Mouse (Mus musculus) stomach, postnatal 0 days (tissue): ENCODE measurements around the gene Arhgap22. TPM values are rescaled to one million over a fixed set of nuclear protein-coding genes. Genes with fewer than 3 reads are reported as not detected.
A peak's percentile ranks its signal among the peaks of the same experiment; 100 is the strongest.

Experiments
- ATAC-seq: fragments of 200-750 bp; cut with Nextera tagmentation; 2 replicates; pipeline ENCODE4 v1.8.0; 2017; ENCODE audit not compliant: low FRiP score, low TSS enrichment
- DNase-seq: peaks from one replicate; pipeline ENCODE4 v3.0.0-alpha.2; 2016; ENCODE audit warnings: low spot score
- H3K27ac ChIP-seq: fragments of 300-500 bp; sonication (generic); replicated peaks from 2 replicates; pipeline ENCODE4 v1.5.1; 2014; ENCODE audit warnings: mild to moderate bottlenecking, control low read depth
- H3K27me3 ChIP-seq: fragments of 300-500 bp; sonication (generic); 2 replicates; pipeline ENCODE4 v1.6.1; 2014; ENCODE audit warnings: low read length; ENCODE audit not compliant: control insufficient read depth, insufficient read depth
- H3K36me3 ChIP-seq: fragments of 300-500 bp; sonication (generic); 2 replicates; pipeline ENCODE4 v1.6.1; 2014; ENCODE audit warnings: low read length, mixed read lengths; ENCODE audit not compliant: control insufficient read depth, insufficient read depth
- H3K4me1 ChIP-seq: fragments of 300-500 bp; sonication (generic); replicated peaks from 2 replicates; pipeline ENCODE4 v1.6.1; 2014; ENCODE audit warnings: antibody characterized with exemption; ENCODE audit not compliant: control insufficient read depth, insufficient read depth
- H3K4me2 ChIP-seq: fragments of 300-500 bp; sonication (generic); replicated peaks from 2 replicates; pipeline ENCODE4 v1.6.1; 2014; ENCODE audit warnings: low read depth, mild to moderate bottlenecking, control low read depth, moderate library complexity
- H3K4me3 ChIP-seq: fragments of 300-500 bp; sonication (generic); 2 replicates; pipeline ENCODE4 v1.5.1; 2014; ENCODE audit warnings: low read depth, low read length, control low read depth
- H3K9ac ChIP-seq: fragments of 300-500 bp; sonication (generic); 2 replicates; pipeline ENCODE4 v1.6.1; 2014; ENCODE audit warnings: mild to moderate bottlenecking, low read length, control low read depth, mixed read lengths
- H3K9me3 ChIP-seq: fragments of 300-500 bp; sonication (generic); 2 replicates; pipeline ENCODE4 v1.6.1; 2016; ENCODE audit warnings: low read length; ENCODE audit not compliant: control insufficient read depth
- CTCF ChIP-seq: IDR thresholded peaks from 2 replicates; pipeline ENCODE4 v1.5.1; 2016; ENCODE audit warnings: antibody characterized with exemption, low read depth, mild to moderate bottlenecking, moderate library complexity
- EP300 ChIP-seq: optimal IDR thresholded peaks from 2 replicates; pipeline ENCODE3; 2016; ENCODE audit warnings: antibody characterized with exemption
- WGBS: fragments of 180-500 bp; shearing (Covaris S2); extraction: QIAGEN DNeasy Blood & Tissue Kit; methylation state at CpG from one replicate; pipeline ENCODE4 v1.1.7; 2014; 5-methylcytosine and 5-hydroxymethylcytosine counted together
- polyA plus RNA-seq: library from polyadenylated mRNA; unstranded; fragments of >200 nt; fragmentation: Nextera tagmentation; extraction: Ambion mirVana; gene quantifications from 2 replicates; pipeline ENCODE4 v1.2.1, GENCODE M21; 2015

Gene Arhgap22
- polyA plus RNA-seq, 1 experiment from 2014 or later = 6.5 TPM

GRCm38 (mm10) chr14:33343131-33343725, 129.4 kb downstream of the Arhgap22 start:
- DNase-seq (no peak), ATAC-seq (no peak)
- Histone ChIP-seq H3K27me3 (no peaks in the 10 kb centered on the region), H3K27ac (no peak overlapping the region), H3K4me1 (no peaks in the 10 kb centered on the region), H3K36me3 (no peaks in the 10 kb centered on the region), H3K4me3 (no peak overlapping the region), H3K9me3 (no peaks in the 10 kb centered on the region), H3K9ac (no peak overlapping the region), H3K4me2 (no peak overlapping the region)
- WGBS = 87% methylated on average over 14 of the region's 14 CpGs
- TF ChIP-seq EP300 (no peak), CTCF (no peak)

DNA sequence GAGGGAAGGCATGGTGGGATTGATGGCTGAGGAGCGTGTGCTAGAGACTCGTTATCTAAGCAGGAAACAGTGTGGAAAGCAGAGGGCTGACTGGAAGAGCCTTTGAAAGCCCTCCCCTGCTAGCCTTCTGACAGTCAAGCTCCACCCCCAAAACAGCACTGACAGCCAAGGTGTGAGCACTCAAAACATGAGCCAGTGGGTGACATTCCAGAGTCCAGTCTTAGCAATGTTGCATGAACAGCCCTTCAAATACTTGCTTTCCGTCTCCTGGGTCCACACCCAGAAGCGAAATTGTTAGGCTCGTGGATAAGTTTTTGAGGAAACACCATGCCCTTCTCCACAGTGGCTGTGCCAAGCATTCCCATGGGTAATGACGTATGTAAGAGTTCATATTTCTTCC, 132.7 kb downstream of the Arhgap22 start:
- Histone ChIP-seq H3K9me3 (no peaks in the 10 kb centered on the region), H3K4me3 (no peak overlapping the region), H3K4me1 (no peaks in the 10 kb centered on the region; the same call in 1 of the 2 replicates), H3K36me3 (no peaks in the 10 kb centered on the region), H3K9ac (no peak overlapping the region), H3K27ac (no peak overlapping the region), H3K27me3 (peaks cover 3% of the 10 kb centered on the region; the same call in 1 of the 2 replicates), H3K4me2 (no peak overlapping the region)
- no peak for TF ChIP-seq EP300
- TF ChIP-seq CTCF = no peak
- DNase-seq (no peak), ATAC-seq (no peak)
- 58% methylated on average over 6 of the region's 6 CpGs for WGBS

- H3K9ac ChIP-seq = no peak overlapping the region
- 46% methylated on average over 4 of the region's 4 CpGs for WGBS
- no peaks in the 10 kb centered on the region; the same call in 1 of the 2 replicates for H3K4me1 ChIP-seq
- H3K4me3 ChIP-seq = no peak overlapping the region
- H3K9me3 ChIP-seq = no peaks in the 10 kb centered on the region
- H3K27ac ChIP-seq = no peak overlapping the region
- H3K27me3 ChIP-seq = peaks cover 3% of the 10 kb centered on the region; the same call in 1 of the 2 replicates
- ATAC-seq (0 out of 2 replicates have a peak, but pooled peaks have one; percentile 11), DNase-seq (no peak)
- TF ChIP-seq EP300 = no peak
- no peak for TF ChIP-seq CTCF
- H3K4me2 ChIP-seq = no peak overlapping the region
- H3K36me3 ChIP-seq = no peaks in the 10 kb centered on the region
Measured at GRCm38 (mm10) chr14:33347738-33348137, 133.9 kb downstream of the Arhgap22 start.

DNA sequence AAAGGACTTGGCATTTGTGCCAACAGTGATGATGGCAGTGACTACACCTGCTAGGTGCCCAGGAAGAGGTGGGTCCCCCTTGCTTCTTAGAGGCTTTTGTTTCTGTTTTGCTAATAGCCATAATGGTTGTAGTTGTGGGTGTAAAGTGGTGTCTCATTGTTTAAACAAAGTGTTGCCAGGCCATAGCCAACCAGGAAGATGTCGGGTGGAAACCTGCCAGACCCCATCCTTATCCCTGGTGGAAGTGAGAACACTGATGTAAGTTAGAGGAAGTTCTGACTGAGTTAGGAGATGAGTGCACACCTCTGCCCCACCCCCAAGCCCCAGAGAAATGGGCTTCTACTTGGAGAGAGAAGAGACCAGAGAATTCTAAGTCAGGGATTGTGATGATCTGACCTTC, 134.3 kb downstream of the Arhgap22 start:
- 32% methylated on average over 1 of the region's 1 CpGs for WGBS
- H3K27me3 ChIP-seq = peaks cover 3% of the 10 kb centered on the region; the same call in 1 of the 2 replicates
- H3K9me3 ChIP-seq = no peaks in the 10 kb centered on the region
- H3K36me3 ChIP-seq = no peaks in the 10 kb centered on the region
- DNase-seq (no peak), ATAC-seq (no peak)
- no peaks in the 10 kb centered on the region; the same call in 1 of the 2 replicates for H3K4me1 ChIP-seq
- H3K4me3 ChIP-seq = no peak overlapping the region
- TF ChIP-seq CTCF (no peak), EP300 (no peak)
- H3K9ac ChIP-seq = no peak overlapping the region
- no peak overlapping the region for H3K27ac ChIP-seq
- H3K4me2 ChIP-seq = no peak overlapping the region

- H3K4me3 ChIP-seq = peak overlapping the region; percentile 36
- H3K27me3 ChIP-seq = peaks cover 3% of the 10 kb centered on the region; the same call in 1 of the 2 replicates
- peak overlapping the region; percentile 54 for H3K9ac ChIP-seq
- TF ChIP-seq EP300 (no peak), CTCF (no peak)
- no peaks in the 10 kb centered on the region for H3K36me3 ChIP-seq
- H3K4me2 ChIP-seq = peak overlapping the region; percentile 65
- 2% methylated on average over 35 of the region's 42 CpGs for WGBS
- no peak overlapping the region for H3K27ac ChIP-seq
- H3K4me1 ChIP-seq = no peaks in the 10 kb centered on the region; the same call in 1 of the 2 replicates
- ATAC-seq (peak; percentile 73), DNase-seq (peak; percentile 69)
- no peaks in the 10 kb centered on the region for H3K9me3 ChIP-seq
Measured at GRCm38 (mm10) chr14:33351019-33351418, 137.2 kb downstream of the Arhgap22 start.

DNA sequence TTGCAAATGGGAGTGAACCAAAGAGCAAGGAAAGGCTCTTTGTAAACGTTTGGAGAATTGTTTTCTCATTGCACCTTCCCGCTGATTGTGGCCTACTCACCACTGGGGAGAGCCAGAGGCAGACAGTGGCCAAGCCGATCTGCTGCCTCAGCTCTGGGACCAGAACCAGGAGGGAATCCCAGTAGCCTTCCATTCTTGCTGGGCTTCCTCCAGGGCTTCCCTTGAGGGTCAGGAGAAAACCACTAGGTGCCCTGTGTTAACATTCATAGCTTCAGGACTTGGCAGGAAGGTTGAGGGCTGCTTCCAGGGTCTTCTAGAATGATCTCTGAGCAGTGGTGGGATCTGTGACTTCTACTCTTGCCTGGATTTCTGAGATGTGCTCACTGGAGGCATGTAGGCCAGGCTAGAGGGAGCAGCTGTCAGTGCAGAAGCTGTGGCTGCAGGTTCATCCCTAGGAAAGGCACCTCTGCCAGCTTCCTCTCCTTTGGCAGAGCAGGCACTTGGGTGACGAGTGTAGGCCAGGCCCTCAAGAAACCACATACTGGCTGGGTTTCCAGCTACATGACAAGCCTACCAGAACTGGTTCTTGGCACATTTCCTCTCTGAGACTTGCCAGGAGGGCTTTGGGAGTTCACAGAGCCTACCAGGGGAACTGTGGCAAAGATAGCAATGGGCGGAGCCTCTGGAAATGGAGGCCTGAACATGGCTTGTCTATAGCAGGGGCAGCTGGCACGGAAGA, 138.3 kb downstream of the Arhgap22 start:
- Histone ChIP-seq H3K36me3 (no peaks in the 10 kb centered on the region), H3K9me3 (no peaks in the 10 kb centered on the region), H3K4me3 (no peak overlapping the region), H3K4me2 (no peak overlapping the region; the same call in 1 of the 2 replicates), H3K4me1 (no peaks in the 10 kb centered on the region; the same call in 1 of the 2 replicates), H3K9ac (no peak overlapping the region), H3K27ac (no peak overlapping the region), H3K27me3 (peaks cover 3% of the 10 kb centered on the region; the same call in 1 of the 2 replicates)
- no peak for TF ChIP-seq CTCF
- TF ChIP-seq EP300 = no peak
- no peak for DNase-seq
- ATAC-seq = no peak
- 67% methylated on average over 6 of the region's 6 CpGs for WGBS
